Mouse (Mus musculus) layer of hippocampus, postnatal 36 days (tissue): ENCODE data around the gene Tmem131. TPM values are rescaled to one million over a fixed set of nuclear protein-coding genes. Genes with fewer than 3 reads are reported as not detected.

ENCODE experiments used
- DNase-seq, 2 experiments: peaks; one replicate each; pipeline ENCODE4 v3.0.0; 2022
- total RNA-seq, 2 experiments: library from RNA; stranded (reverse); gene quantifications; 2 replicates each; pipeline ENCODE4 v1.2.3; 2021

Tmem131 gene
- total RNA-seq, 2 experiments from 2014 or later, result 54.3 to 63.7 TPM

- DNase-seq, result no peak
Observed at GRCm38 (mm10) chr1:36772198-36772934, 171.1 kb downstream of the Tmem131 start.

GRCm38 (mm10) chr1:36770998-36771397 is 172.5 kb downstream of the Tmem131 start:
- no peak for DNase-seq

- DNase-seq, result no peak
Observed at GRCm38 (mm10) chr1:36769951-36770350, 173.5 kb downstream of the Tmem131 start.

GRCm38 (mm10) chr1:36768786-36769185 is 174.7 kb downstream of the Tmem131 start:
- DNase-seq, result no peak

GRCm38 (mm10) chr1:36767321-36767720 is 176.1 kb downstream of the Tmem131 start:
- no peak for DNase-seq

GRCm38 (mm10) chr1:36766431-36767205 is 176.8 kb downstream of the Tmem131 start:
- DNase-seq, result no peak

GRCm38 (mm10) chr1:36761568-36761967 is 181.9 kb downstream of the Tmem131 start, which contains the start of gene Zap70:
Gene Zap70 (plus strand): TSS chr1:36761798.
- DNase-seq, result no peak

- DNase-seq, result no peak
Observed at GRCm38 (mm10) chr1:36761061-36761460, 182.4 kb downstream of the Tmem131 start.

GRCm38 (mm10) chr1:36760401-36760800 is 183.1 kb downstream of the Tmem131 start:
- no peak for DNase-seq

GRCm38 (mm10) chr1:36759076-36759475 is 184.4 kb downstream of the Tmem131 start:
- DNase-seq, result no peak

GRCm38 (mm10) chr1:36758553-36758952 is 184.9 kb downstream of the Tmem131 start:
- DNase-seq, result no peak

GRCm38 (mm10) chr1:36753932-36754675 is 189.4 kb downstream of the Tmem131 start:
- no peak for DNase-seq

- no peak for DNase-seq
Observed at GRCm38 (mm10) chr1:36746452-36746851, 197.0 kb downstream of the Tmem131 start.

- no peak for DNase-seq
Observed at GRCm38 (mm10) chr1:36745661-36746060, 197.8 kb downstream of the Tmem131 start.

- peak; percentile 67 to 71 for DNase-seq
Observed at GRCm38 (mm10) chr1:36744268-36744944, 199.1 kb downstream of the Tmem131 start.

- DNase-seq, result no peak
Observed at GRCm38 (mm10) chr1:36743046-36743445, 200.4 kb downstream of the Tmem131 start.

Other genes with a start within 250 kb of the Tmem131 start
- not detected for gene 4933424G06Rik, start 233.5 kb downstream of the Tmem131 start, total RNA-seq
- 100 to 1,000 TPM; 246 to 247 TPM for gene Actr1b, start 229.2 kb downstream of the Tmem131 start, total RNA-seq
- gene Zap70, start 181.9 kb downstream of the Tmem131 start, total RNA-seq, result 1 to 10 TPM; 4.0 to 5.0 TPM
- 10 to 100 TPM; 21.0 to 29.4 TPM for gene Vwa3b, start 82.9 kb upstream of the Tmem131 start, total RNA-seq